Mouse (Mus musculus) G1E (cell line): Measurements from ENCODE around the gene Tm9sf1. TPM values are rescaled to one million over a fixed set of nuclear protein-coding genes. Genes with fewer than 3 reads are reported as not detected.

Source experiments
- ATAC-seq: 2 replicates; pipeline ENCODE4 v1.8.0; 2016; ENCODE audit warnings: mild to moderate bottlenecking; ENCODE audit not compliant: insufficient number of reproducible peaks, poor library complexity, low FRiP score, severe bottlenecking; ENCODE audit errors: extremely low read depth
- DNase-seq: peaks from one replicate; pipeline ENCODE4 v3.0.0; 2012; ENCODE audit warnings: low spot score
- H3K27me3 ChIP-seq: 2 replicates; pipeline ENCODE4 v1.6.1; 2012; ENCODE audit warnings: mild to moderate bottlenecking, low read length, inconsistent platforms; ENCODE audit not compliant: insufficient read depth
- H3K36me3 ChIP-seq: replicated peaks from 2 replicates; pipeline ENCODE3; 2012; ENCODE audit warnings: mild to moderate bottlenecking, inconsistent platforms
- H3K4me1 ChIP-seq: 2 replicates; pipeline ENCODE4 v1.6.1; 2012; ENCODE audit warnings: low read depth, low read length, inconsistent platforms, mixed read lengths; ENCODE audit not compliant: insufficient read depth
- H3K4me3 ChIP-seq: 2 replicates; pipeline ENCODE4 v1.5.1; 2012; ENCODE audit warnings: low read depth, mild to moderate bottlenecking, inconsistent platforms, low read length, moderate library complexity, mixed read lengths
- H3K9me3 ChIP-seq: replicated peaks from 2 replicates; pipeline ENCODE4 v1.6.1; 2012; ENCODE audit warnings: inconsistent platforms
- CTCF ChIP-seq: IDR thresholded peaks from 2 replicates; pipeline ENCODE4 v1.5.1; 2012; ENCODE audit warnings: low read depth, low read length, inconsistent platforms, mixed read lengths
- GATA1 ChIP-seq: IDR thresholded peaks from 2 replicates; pipeline ENCODE4 v1.6.1; 2012; ENCODE audit warnings: borderline replicate concordance, low read length, inconsistent platforms, mixed read lengths
- GATA2 ChIP-seq: IDR thresholded peaks from 2 replicates; pipeline ENCODE4 v1.6.1; 2012; ENCODE audit warnings: low read depth, low read length, inconsistent platforms, borderline replicate concordance
- POLR2AphosphoS5 ChIP-seq: IDR thresholded peaks from 2 replicates; pipeline ENCODE4 v1.6.1; 2012; ENCODE audit warnings: low read depth, low read length, inconsistent platforms; ENCODE audit not compliant: insufficient replicate concordance
- TAL1 ChIP-seq: conservative IDR thresholded peaks from 2 replicates; pipeline ENCODE4 v1.6.1; 2012; ENCODE audit warnings: low read depth, low read length, inconsistent platforms, mixed read lengths
- polyA plus RNA-seq: library from polyadenylated mRNA; stranded (reverse); fragments of >175 nt; gene quantifications from 2 replicates; pipeline ENCODE4 v1.2.3, GENCODE M21; 2012
- total RNA-seq, 2 experiments: library from RNA; stranded (forward) in 1 of 2; stranded (reverse) in 1 of 2; fragments of 200-1000 nt in 1 of 2; fragments of >200 nt in 1 of 2; fragmentation: Nextera tagmentation in 1 of 2; gene quantifications; 2 replicates each; pipeline ENCODE4 v1.2.3; 2014 to 2017

Gene Tm9sf1
- total and polyA plus RNA-seq, 3 experiments: 14.8 to 57.7 (median 40.6) TPM

DNA sequence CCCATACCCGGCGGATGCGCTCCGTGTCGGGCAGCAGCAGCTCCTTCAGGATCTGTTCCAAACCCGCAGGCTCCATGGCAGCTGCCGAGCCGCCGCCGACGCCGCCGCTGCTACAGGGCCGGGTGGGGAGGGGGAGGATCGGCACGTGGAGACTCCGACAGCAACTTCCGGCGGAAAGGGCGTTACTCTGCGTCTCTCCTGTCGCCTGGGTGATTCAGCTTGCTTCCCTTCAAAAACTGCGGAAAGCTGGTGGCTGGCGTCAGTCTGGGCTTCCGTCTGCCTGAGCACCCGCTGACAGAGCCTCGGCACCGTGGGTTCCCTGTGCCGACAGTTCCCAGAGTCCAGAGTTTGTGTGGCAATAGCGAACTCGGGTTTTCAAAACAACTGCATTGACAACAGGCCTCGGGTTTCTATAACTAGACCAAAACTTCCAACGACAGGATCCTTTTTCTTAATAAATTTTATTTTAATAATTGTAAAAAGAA lies 8.0 kb downstream of the Tm9sf1 start, which contains the start of gene Ipo4:
Gene Ipo4 (minus strand): TSS at position 435 of the 485 bp plus-strand sequence.
- H3K9me3 ChIP-seq: no peaks in the 10 kb centered on the region
- ATAC-seq (peak; percentile 89), DNase-seq (peak; percentile 76)
- H3K36me3 ChIP-seq: peaks cover 93% of the 10 kb centered on the region
- TF ChIP-seq GATA1 (no peak), GATA2 (no peak), POLR2AphosphoS5 (no peak), TAL1 (no peak), CTCF (no peak)
- peaks cover 59% of the 10 kb centered on the region for H3K4me1 ChIP-seq
- peak within 1 kb of the TSS; percentile 81 for H3K4me3 ChIP-seq
- H3K27me3 ChIP-seq: no peaks in the 10 kb centered on the region

GRCm38 (mm10) chr14:55634874-55635522 lies 8.6 kb downstream of the Tm9sf1 start:
- Histone ChIP-seq H3K27me3 (no peaks in the 10 kb centered on the region), H3K9me3 (no peaks in the 10 kb centered on the region), H3K36me3 (peaks cover 93% of the 10 kb centered on the region), H3K4me1 (peaks cover 60% of the 10 kb centered on the region), H3K4me3 (peak overlapping the region; percentile 81)
- ATAC-seq (no peak), DNase-seq (peak; percentile 18)
- TF ChIP-seq POLR2AphosphoS5: no peak
- TF ChIP-seq GATA2: no peak
- TF ChIP-seq TAL1: no peak
- TF ChIP-seq GATA1: no peak
- no peak for TF ChIP-seq CTCF

DNA sequence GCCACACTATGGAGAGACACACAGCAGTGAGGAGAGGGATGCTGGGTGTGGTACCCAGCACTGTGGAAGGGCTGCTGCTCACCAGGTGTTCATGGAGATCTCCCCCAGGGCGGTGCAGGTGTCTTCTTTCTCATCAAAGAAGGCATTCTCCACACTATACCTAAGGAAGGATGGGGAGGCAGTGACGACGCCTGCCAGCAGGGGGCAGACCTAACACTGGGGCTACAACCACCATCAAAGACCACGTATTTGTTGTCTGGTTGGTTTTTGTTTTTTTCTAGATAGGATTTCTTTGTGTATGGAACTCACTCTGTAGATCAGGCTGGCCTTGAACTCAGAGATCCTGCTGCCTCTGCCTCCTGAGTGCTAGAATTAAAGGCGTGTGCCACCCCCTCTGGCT lies 14.3 kb downstream of the Tm9sf1 start:
- ATAC-seq (no peak; the same call in 1 of the 2 replicates), DNase-seq (no peak)
- peaks cover 100% of the 10 kb centered on the region for H3K36me3 ChIP-seq
- H3K4me1 ChIP-seq: peaks cover 68% of the 10 kb centered on the region
- H3K4me3 ChIP-seq: no peak overlapping the region
- H3K9me3 ChIP-seq: no peaks in the 10 kb centered on the region
- no peak for TF ChIP-seq TAL1
- TF ChIP-seq CTCF: peak; percentile 96
- no peaks in the 10 kb centered on the region for H3K27me3 ChIP-seq

DNA sequence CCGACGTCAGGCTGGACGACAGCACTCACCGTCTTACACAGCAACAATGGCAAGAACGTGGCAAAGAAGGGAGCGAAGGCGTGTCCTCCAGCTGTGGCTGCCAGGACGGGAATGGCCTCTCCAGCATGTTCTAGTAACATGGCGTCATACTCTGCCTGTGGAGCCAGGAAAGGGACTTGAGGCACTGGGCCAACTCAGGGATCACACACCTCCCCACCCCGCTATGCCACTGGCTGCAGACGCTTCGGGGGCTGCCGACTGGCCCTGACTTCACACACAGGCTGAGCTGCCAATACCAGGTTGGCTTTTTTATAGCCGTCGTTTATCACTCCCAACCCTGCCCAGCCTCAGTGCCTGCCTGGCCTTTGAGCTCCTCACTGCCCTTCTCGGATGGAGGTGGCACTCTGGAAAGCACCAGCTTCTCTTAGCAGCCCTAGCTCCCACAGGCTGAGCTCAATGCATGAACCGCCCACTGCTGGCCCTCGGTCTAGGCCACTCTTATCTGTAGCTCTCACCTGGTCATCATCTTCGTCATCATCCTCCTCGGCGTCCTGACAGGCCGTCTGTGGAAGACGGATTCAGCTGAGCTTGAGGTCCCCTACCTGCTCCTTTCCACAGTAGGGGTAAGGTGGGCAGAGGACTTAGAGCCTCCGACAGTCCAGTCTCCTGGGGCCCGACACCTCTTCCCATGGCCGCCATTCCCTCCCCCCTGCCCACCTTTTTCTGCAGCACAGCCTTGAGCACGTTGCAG lies 15.4 kb downstream of the Tm9sf1 start:
- no peaks in the 10 kb centered on the region for H3K27me3 ChIP-seq
- DNase-seq (peak; percentile 35), ATAC-seq (peak; percentile 47; the same call in 1 of the 2 replicates)
- TF ChIP-seq GATA1: no peak
- TF ChIP-seq TAL1: peak; percentile 48
- TF ChIP-seq POLR2AphosphoS5: no peak
- no peaks in the 10 kb centered on the region for H3K9me3 ChIP-seq
- peak overlapping the region; percentile 44; the same call in 1 of the 2 replicates for H3K4me3 ChIP-seq
- peaks cover 68% of the 10 kb centered on the region for H3K4me1 ChIP-seq
- H3K36me3 ChIP-seq: peaks cover 100% of the 10 kb centered on the region

- no peaks in the 10 kb centered on the region for H3K27me3 ChIP-seq
- peaks cover 84% of the 10 kb centered on the region for H3K4me1 ChIP-seq
- peak overlapping the region; percentile 78 for H3K4me3 ChIP-seq
- H3K9me3 ChIP-seq: no peaks in the 10 kb centered on the region
- ATAC-seq (peak; percentile 51), DNase-seq (peak; percentile 71)
- H3K36me3 ChIP-seq: peaks cover 47% of the 10 kb centered on the region
- TF ChIP-seq GATA2: peak; percentile 61; the same call in 1 of the 2 replicates
- TF ChIP-seq CTCF: no peak
- peak; percentile 67 for TF ChIP-seq TAL1
These were observed 25.0 kb downstream of the Tm9sf1 start for GRCm38 (mm10) chr14:55618486-55619195.

DNA sequence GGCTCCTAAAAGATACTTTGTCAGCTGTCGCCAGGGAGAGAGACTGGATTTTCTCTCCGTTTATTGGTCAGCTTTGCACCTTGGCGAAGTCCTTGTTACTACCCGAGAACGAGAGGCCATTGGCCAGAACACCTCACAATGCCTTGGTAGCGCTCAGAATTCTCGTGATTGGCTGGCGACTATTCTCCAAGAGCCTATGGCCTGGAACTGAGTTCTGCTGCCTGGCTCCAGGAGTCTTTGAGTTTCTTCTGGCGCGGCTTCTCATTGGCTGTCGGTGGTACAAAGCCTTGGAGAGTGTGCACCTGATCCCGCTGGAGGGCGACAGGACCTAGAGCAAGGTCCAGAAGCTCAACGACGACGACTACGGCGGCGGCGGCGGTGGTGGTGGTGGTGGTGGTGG lies 25.8 kb downstream of the Tm9sf1 start, which contains the start of gene Rec8:
Gene Rec8 (plus strand): TSS at position 216 of the 400 bp plus-strand sequence.
- H3K9me3 ChIP-seq: no peaks in the 10 kb centered on the region
- TF ChIP-seq GATA2 (no peak), TAL1 (no peak), POLR2AphosphoS5 (no peak), GATA1 (no peak), CTCF (no peak)
- peak; percentile 91 for DNase-seq
- H3K36me3 ChIP-seq: peaks cover 39% of the 10 kb centered on the region
- H3K27me3 ChIP-seq: no peaks in the 10 kb centered on the region
- H3K4me3 ChIP-seq: peak within 1 kb of the TSS; percentile 78
- peaks cover 84% of the 10 kb centered on the region for H3K4me1 ChIP-seq
- ATAC-seq: peak; percentile 82
